Mouse (Mus musculus): ENCODE data around the gene Olfr518. TPM values are rescaled to one million over a fixed set of nuclear protein-coding genes. Genes with fewer than 3 reads are reported as not detected.

Olfr518 gene
- total RNA-seq (2015) (not detected in 2 replicates), total RNA-seq (2017) (not detected in 2 replicates)

- ATAC-seq (replicated peaks; ENCODE audit: poor library complexity) = no peak
Measured at GRCm38 (mm10) chr7:108884906-108885305, at the start of gene Olfr518. Olfr518 (minus strand) TSS chr7:108885006.

GRCm38 (mm10) chr7:108933794-108934731 is 49.3 kb upstream of the Olfr518 start, which contains the start of gene Eif3f:
Eif3f (plus strand) TSS chr7:108934417.
- peak; percentile 92 for ATAC-seq (replicated peaks; ENCODE audit: poor library complexity)

DNA sequence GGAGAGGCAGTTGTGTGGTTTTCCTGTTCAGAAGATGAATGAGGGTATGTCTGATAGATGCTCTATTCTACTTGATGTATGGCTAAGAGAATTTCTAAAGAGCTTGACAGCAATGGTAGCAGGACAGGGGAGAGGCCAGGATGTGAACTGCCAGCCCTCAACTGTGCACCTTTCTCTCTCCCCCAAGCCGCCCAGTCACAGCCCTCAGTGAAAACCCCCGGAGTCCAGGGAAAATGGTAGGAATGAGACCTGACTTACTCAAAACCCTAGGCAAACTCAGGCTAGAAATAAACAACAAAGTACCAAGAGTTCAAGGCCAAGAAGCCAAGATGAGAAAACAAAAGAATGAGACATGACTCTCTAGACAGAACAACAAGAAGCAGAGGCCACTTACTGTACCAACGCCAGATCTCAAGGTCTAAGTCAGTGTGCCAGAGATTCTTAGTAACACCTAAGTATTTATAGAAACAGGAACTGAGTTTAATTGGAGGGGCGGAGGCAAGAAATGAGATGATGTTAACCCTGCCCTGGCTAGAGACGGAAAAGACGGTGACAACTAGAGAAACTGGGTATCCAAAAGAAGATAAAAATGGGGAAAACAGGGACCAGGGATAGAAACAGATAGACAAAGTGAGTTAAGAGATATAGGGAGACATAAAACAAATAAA is 45.1 kb upstream of the Olfr518 start, which contains the start of gene Nlrp10:
Gene Nlrp10, minus strand, starts transcription at position 453 of the 668 bp plus-strand sequence.
- ATAC-seq (replicated peaks; ENCODE audit: poor library complexity) = peak; percentile 48

DNA sequence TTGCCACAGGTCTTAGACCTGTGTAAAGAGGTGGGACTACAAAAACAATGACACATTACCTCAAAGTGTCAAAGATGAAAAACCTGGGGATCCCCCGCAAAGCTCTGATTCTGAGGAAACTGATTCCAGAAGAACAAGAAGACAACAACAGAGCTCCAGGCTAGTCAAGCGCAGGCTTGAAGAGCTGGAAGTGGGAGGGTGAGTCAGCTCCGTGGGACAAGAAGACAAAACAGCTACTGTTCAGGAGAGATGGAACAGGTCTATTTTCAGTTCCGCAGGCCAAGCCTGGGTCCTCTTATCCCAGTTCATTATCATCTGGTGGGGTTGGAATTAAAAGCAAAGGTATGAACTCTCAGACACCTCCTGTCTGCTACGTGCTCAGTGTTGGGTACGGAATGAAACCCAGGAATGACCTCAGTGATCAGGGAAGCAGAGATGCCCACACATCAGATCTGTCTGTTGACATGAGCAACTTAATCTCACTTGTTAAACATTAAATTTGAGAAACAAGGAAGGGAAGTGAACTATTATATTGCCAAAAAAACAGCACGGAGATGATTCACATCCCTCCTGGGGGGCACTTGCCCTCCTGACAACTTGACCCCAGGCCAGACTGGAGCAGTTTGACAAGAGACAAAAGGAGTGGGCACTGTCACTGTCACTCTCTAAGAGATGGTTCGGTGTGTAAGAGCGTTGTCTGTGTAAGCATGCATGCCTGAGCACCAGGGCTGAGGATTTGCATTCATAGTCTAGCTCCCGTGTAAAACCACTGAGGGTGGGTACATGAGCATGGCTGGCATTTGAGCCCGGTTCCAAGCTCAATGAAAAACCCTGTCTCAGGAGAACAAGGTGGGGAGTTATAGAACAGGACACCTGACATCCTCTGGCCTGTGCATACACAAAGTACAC is 43.7 kb upstream of the Olfr518 start:
- no peak for ATAC-seq (replicated peaks; ENCODE audit: poor library complexity)

GRCm38 (mm10) chr7:108927043-108927442 is 42.2 kb upstream of the Olfr518 start:
- ATAC-seq (replicated peaks; ENCODE audit: poor library complexity) = peak; percentile 74

DNA sequence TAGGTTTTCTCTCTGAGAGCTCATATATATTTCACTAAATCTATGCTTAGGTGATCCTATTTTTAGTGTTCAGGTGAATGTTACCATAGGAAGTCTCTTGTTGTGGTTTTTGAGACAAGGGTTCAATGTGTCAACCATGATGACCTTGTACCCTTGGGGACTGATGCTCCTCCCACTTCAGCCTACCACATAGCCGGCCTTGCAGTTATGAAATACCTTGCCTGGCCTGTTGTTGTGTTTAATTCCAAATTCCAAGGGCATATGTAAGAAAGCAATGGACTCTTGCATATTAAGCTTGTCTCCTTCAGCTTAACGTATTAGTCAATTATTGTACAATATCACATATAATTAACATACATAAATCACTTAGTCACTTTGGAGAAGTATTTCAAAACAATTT is 19.2 kb upstream of the Olfr518 start:
- no peak for ATAC-seq (replicated peaks; ENCODE audit: poor library complexity)

- ATAC-seq (replicated peaks; ENCODE audit: poor library complexity) = no peak
Measured at GRCm38 (mm10) chr7:108894320-108894719, 9.5 kb upstream of the Olfr518 start, which contains the start of gene Olfr519. Olfr519 (minus strand) TSS chr7:108894420.

GRCm38 (mm10) chr7:108872279-108872678 is 12.5 kb downstream of the Olfr518 start, which contains the start of gene Olfr517:
Olfr517 (minus strand) TSS chr7:108872379.
- ATAC-seq (replicated peaks; ENCODE audit: poor library complexity) = no peak

DNA sequence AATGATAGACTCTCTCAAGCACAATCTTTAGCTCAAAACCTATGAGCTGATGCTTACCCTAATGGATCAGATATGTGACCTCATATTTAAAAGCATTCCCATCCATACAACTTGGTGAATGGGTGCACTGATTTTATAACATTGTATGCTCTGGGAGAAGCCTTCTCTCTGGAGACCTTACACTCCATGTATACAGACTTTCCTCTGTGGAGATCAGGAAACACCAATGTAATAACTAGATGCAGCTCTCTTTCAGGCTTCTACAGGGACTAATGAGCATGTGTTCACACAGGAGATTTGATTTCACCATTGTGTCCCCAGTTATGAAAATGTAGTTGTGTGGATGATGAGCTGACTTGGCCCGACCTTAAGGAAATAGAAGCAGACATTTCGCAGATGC is 34.4 kb downstream of the Olfr518 start, which contains the start of gene Olfr516:
Gene Olfr516, minus strand, starts transcription at position 101 of the 400 bp plus-strand sequence.
- ATAC-seq (replicated peaks; ENCODE audit: poor library complexity) = no peak

Other genes with a start within 250 kb of the Olfr518 start
- not detected in 2 replicates for gene Olfr509, start 233.1 kb downstream of the Olfr518 start, total RNA-seq (2015)
- gene Olfr509, start 233.1 kb downstream of the Olfr518 start, total RNA-seq (2017) = not detected in 2 replicates
- not detected in 2 replicates for gene Olfr510, start 218.6 kb downstream of the Olfr518 start, total RNA-seq (2015)
- not detected in 2 replicates for gene Olfr510, start 218.6 kb downstream of the Olfr518 start, total RNA-seq (2017)
- gene Olfr512, start 171.7 kb downstream of the Olfr518 start, total RNA-seq (2015) = not detected in 2 replicates
- not detected in 2 replicates for gene Olfr512, start 171.7 kb downstream of the Olfr518 start, total RNA-seq (2017)
- gene Olfr513, start 134.0 kb downstream of the Olfr518 start, total RNA-seq (2015) = not detected in 2 replicates
- not detected in 2 replicates for gene Olfr513, start 134.0 kb downstream of the Olfr518 start, total RNA-seq (2017)
- gene Olfr514, start 59.0 kb downstream of the Olfr518 start, total RNA-seq (2015) = not detected in 2 replicates
- not detected in 2 replicates for gene Olfr514, start 59.0 kb downstream of the Olfr518 start, total RNA-seq (2017)
- not detected in 2 replicates for gene Olfr516, start 34.5 kb downstream of the Olfr518 start, total RNA-seq (2015)
- not detected in 2 replicates for gene Olfr516, start 34.5 kb downstream of the Olfr518 start, total RNA-seq (2017)
- gene Olfr517, start 12.6 kb downstream of the Olfr518 start, total RNA-seq (2015) = not detected in 2 replicates
- gene Olfr517, start 12.6 kb downstream of the Olfr518 start, total RNA-seq (2017) = not detected in 2 replicates
- not detected in 2 replicates for gene Olfr519, start 9.4 kb upstream of the Olfr518 start, total RNA-seq (2015)
- gene Olfr519, start 9.4 kb upstream of the Olfr518 start, total RNA-seq (2017) = not detected in 2 replicates
- 1.2 and 1.4 TPM in 2 replicates for gene Nlrp10, start 45.2 kb upstream of the Olfr518 start, total RNA-seq (2015)
- 1.3 and 1.4 TPM in 2 replicates for gene Nlrp10, start 45.2 kb upstream of the Olfr518 start, total RNA-seq (2017)
- 230 and 235 TPM in 2 replicates for gene Eif3f, start 49.4 kb upstream of the Olfr518 start, total RNA-seq (2015)
- 71.4 and 76.6 TPM in 2 replicates for gene Eif3f, start 49.4 kb upstream of the Olfr518 start, total RNA-seq (2017)
- not detected in 2 replicates for gene Tub, start 65.3 kb upstream of the Olfr518 start, total RNA-seq (2015)
- gene Tub, start 65.3 kb upstream of the Olfr518 start, total RNA-seq (2017) = not detected in 2 replicates
- 0.39 and 0.84 TPM in 2 replicates for gene Ric3, start 198.3 kb upstream of the Olfr518 start, total RNA-seq (2015)
- 0.37 and 0.95 TPM in 2 replicates for gene Ric3, start 198.3 kb upstream of the Olfr518 start, total RNA-seq (2017)